Mouse (Mus musculus) MEL-GATA-1-ER (cell line): ENCODE measurements around the gene Tuba1b.
A peak's percentile ranks its signal among the peaks of the same experiment; 100 is the strongest.
"Not testable (repeated sequence)": the region's sequence is repeated elsewhere in the genome, so short reads cannot be mapped to it uniquely, and the experiment has no call there.

Experiments
- DNase-seq: peaks from one replicate; pipeline ENCODE4 v3.0.0-alpha.2; 2012; ENCODE audit warnings: low read depth; ENCODE audit errors: extremely low read depth

Tuba1b gene

DNA sequence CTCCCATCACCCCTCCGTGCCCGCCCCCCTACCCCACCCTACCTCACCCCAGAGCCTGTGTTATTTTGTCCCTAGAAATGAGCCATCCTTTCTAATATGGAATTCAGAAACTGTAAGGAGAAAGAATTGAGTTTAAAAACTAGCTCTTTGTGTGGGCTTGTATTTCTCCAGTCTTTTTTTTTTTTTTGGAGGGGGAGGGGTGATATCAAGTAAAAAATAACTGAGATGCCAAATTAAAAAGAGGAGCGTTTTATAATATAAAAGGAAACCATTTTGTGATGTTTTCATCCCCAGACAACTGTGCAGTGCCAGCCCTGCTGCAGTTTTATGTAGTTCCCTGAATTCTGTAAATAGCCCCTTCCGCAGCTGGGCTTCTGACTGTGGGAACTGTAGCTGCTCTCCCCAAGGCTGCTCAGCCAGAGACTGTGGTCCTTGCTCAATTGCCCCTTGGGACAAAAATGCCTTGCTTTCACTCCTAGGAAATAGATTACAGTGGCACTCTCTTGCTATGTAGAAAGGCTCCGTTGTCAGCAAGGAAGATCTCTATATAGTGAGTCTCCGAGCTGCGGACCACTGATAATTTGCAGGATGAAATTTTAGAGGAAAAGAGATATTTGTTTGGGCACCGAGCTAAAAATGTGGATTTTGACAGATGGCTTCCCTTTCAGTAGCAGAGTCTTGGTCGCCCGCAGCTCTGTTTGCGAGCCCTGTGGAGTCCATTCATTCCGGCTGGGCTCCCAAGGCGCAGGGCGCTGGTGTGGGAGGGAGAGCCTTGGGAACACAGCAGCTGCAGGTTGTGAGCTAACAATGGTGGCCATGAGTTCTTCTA is 20.3 kb upstream of the Tuba1b start:
- no peak for DNase-seq

DNA sequence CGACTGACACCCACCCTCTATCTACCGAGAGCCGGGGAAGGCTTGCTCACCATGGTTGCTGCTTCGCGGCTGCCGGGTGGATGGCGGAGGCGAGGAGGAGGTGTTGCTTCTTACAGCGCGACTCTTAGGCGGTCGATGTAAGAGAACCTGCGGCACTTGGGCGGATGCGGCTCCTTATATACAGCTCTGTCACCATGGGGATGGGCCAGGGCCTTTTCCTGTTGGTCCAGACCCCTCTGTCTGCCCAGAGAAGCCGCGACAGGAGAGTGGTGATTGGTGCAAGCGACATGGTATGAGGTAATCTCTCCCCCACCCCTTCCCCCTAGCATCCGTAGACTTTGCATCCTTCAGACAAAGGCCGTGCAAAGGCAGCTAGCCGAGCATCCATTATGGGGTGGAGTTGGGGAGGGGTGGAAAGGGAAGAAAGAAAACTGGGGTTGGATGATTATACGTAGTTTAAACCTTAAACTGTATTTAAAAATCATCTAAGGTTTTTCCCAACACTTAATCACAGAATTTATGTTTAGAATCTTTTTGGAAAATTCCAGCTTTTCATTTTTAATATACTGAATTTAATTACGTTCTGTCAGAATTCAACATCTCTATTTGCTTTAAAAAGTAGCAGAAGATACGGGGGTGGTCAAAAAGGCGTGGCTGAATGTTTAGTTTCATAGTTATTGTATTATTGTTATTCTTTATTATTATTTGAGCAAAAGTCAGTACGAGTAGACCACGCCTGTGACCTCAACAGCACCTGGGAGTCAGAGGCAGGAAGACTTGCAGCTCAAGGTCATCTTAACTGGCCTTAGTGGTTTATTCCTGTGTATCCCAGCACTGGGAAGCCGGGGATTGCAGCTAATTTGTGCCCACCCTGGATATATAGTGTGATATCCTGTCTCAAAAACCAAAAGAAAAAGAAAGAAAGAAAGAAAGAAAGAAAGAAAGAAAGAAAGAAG is 19.3 kb upstream of the Tuba1b start, which contains the start of the genes Gm49450 and Tuba1a:
Gm49450 (minus strand) TSS at position 151 of the 956 bp plus-strand sequence.
Tuba1a (minus strand) TSS at position 303 of the 956 bp plus-strand sequence.
- DNase-seq = peak; percentile 96

- DNase-seq = peak; percentile 39
Measured at GRCm38 (mm10) chr15:98952751-98953400, 18.5 kb upstream of the Tuba1b start.

GRCm38 (mm10) chr15:98952063-98952455 is 17.7 kb upstream of the Tuba1b start:
- DNase-seq = no peak

GRCm38 (mm10) chr15:98951122-98952062 is 17.0 kb upstream of the Tuba1b start:
- DNase-seq = not testable (repeated sequence)

GRCm38 (mm10) chr15:98949607-98949892 is 15.2 kb upstream of the Tuba1b start:
- no peak for DNase-seq

DNA sequence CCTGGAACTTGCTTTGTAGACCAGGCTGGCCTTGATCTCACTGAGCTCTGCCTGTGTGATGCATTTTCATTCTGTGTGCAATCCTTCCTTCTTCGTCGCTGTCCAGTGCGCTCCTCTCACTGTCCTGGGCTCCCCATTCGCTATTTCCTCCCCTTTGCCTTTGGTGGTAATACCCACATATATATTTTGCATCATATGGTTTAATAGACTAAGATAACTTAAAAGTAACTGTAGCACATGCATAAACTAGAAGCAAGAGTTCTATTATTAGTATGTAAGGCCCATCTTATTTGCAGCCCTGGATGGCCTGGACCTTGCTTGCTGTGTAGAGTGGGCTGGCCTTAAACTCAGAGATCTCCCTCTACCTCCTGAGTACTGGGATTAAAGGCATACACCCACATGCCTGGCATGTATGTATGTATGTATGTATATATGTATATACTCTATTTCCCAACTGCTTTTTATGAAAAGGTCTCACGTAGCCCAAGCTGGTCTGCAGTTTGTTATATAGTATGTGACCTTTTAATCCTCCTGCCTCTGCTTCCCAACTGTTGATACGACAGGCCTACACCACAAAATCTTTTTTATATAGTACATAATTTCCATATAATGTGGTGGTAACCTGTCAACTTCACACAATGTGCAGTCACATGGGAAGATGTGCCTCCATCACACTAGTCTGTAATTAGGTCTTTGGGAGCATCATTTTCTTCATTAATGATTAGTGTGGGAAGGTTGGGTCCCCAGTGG is 14.7 kb upstream of the Tuba1b start:
- DNase-seq = no peak

GRCm38 (mm10) chr15:98948382-98948781 is 14.0 kb upstream of the Tuba1b start:
- DNase-seq = no peak

DNA sequence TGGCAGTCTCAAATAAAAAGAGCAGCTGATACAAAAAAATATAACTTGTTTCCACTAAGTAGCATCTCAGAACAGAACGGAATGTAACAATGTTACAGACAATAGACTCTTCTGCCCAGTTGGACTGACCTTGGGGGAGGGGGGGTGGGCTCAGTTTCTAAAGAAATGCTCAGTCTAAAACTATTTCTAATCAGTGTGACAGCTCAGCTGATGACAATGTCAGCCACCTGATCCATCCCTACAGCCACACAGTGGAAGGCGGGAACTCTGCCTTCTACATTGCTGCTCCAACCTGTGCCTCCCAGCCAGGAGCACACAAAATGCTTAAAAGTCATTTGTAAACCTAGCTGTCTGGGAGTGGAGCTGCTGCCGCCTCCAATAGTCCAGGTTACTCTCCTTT is 13.5 kb upstream of the Tuba1b start:
- DNase-seq = no peak

- DNase-seq = no peak
Measured at GRCm38 (mm10) chr15:98943133-98943532, 8.8 kb upstream of the Tuba1b start.

DNA sequence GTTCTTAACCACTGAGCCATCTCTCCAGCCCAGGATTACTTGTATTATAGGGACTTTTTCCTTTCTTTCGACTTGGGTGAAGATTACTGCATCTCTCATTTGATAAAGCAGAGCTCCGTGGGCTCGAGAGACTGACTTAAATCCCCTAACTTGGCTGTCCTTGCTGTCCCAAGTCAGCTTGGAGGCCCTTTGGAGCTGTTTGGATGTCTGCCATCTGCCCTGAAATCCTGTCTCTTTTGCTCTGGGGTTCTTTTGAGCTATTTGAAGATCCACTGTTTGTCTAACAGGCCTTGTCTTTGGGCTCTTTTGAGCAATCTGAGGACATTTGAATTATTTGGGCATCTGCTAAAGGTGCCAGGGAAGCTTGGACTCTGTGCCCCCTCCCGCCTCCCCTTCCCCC is 7.7 kb upstream of the Tuba1b start:
- no peak for DNase-seq

DNA sequence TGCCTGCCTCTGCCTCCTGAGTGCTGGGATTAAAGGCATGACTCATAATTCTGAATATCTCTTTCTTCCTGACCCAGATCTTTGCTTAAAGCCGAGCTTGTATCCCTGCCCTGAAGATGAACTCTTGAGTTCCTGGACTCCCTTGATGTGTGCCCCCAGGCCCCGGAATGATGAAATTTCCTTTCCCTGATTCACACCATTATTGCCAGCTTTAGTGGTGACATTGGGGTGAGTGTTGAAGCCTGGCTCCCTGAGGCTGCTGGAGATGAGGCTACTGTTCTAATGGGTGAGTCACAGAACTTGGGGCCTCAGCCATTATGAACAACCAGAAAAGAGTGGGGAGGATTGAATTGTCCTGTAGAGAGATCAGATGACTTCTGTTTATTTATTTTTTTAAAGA is 7.2 kb upstream of the Tuba1b start:
- DNase-seq = no peak

GRCm38 (mm10) chr15:98940816-98941215 is 6.5 kb upstream of the Tuba1b start:
- DNase-seq = no peak

- DNase-seq = peak; percentile 92
Measured at GRCm38 (mm10) chr15:98933833-98934216, 540 bp downstream of the Tuba1b start.

GRCm38 (mm10) chr15:98933004-98933671 is 1.2 kb downstream of the Tuba1b start:
- not testable (repeated sequence) for DNase-seq

GRCm38 (mm10) chr15:98930998-98931397 is 3.4 kb downstream of the Tuba1b start:
- no peak for DNase-seq

DNA sequence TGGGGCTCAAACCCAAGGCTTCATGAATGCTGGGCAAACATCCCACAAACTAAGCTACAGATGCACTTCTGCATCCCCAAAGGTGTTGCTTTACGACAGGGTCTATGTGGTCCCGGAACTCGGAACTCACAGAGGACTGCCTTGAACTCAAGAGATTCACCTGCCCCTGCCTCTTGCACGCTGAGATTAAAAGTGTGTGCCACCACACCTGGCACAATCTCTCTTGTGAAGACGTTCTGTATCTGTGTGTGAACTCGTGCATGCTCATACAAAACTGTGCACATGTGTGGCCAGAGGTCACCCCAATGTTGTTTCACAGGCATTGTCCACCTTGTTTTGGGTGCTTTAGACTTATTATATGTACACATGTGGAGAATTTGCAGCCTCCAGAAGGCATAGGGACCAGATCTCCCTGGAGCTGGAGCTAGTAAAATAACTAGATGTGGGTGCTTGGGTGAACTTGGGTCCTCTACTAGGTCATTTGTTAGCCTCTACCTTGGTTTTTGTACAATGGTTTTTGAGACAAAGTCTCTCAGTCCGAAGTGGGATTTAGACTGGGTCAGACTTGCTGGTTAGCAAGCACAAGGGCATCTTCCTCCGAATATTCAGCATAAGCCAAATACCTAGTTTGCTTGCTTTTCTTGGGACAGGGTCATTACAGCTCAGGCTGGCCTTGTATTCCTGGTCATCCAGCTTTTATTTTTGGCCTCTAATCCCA is 4.2 kb downstream of the Tuba1b start:
- no peak for DNase-seq

- no peak for DNase-seq
Measured at GRCm38 (mm10) chr15:98928598-98929240, 5.6 kb downstream of the Tuba1b start.
